Mouse (Mus musculus) C3H10T1/2 (cell line): ENCODE results near the gene Enpp4. TPM values are rescaled to one million over a fixed set of nuclear protein-coding genes. Genes with fewer than 3 reads are reported as not detected.

Experiments used
- polyA plus RNA-seq, 2 experiments: library from polyadenylated mRNA; unstranded; fragments of >200 nt; fragmentation: generic; extraction: Trizol; gene quantifications; one replicate each; pipeline ENCODE4 v1.2.1; 2012; ENCODE audit warnings: missing spikeins in 2 of 2

Enpp4 gene
- 1 to 10 TPM in 1 of 2 experiments, under 1 TPM in 1; 0.15 to 1.3 TPM for polyA plus RNA-seq

DNA sequence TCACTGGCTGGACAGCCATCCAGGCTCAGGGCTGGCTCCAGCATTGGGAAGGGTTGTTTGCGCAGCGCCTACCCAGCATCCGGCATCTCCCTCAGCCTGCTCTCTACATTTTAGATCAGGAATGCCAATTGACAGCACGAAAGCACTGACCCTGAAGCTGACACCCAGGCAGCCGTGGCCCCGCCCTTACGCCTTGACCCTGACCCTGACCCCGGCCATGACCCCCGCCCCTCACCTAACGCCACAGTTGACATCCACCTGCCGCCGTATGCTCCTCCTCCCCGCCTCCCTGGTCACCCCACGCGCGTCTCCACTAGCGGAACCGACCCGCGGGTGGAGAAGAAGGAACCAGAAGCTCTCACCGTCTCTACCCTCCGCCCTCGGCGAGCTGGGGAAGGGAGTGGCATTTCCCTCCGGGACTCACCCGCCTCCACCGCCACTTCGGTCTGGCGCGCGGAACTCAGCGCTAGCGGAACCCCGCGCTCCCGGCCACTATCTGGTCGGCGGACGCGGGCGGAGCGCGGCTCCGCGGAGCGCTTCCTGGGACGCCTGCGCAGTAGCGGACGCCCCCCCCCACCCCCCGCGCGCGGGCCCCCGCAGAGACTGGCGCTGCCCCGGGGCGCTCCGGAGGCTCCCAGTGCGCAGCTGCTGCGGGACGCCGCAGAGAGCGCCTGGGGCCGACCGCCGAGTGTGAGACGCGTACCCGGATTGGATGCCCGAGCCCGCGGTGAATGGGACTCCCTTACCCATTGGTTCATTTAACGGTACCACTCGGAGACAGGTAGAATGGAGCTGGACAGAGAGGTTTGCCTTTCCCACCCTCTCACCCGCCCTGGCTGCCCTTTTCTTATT, at the start of gene Enpp4:
Gene Enpp4 (minus strand): TSS at position 523 of the 852 bp plus-strand sequence.

DNA sequence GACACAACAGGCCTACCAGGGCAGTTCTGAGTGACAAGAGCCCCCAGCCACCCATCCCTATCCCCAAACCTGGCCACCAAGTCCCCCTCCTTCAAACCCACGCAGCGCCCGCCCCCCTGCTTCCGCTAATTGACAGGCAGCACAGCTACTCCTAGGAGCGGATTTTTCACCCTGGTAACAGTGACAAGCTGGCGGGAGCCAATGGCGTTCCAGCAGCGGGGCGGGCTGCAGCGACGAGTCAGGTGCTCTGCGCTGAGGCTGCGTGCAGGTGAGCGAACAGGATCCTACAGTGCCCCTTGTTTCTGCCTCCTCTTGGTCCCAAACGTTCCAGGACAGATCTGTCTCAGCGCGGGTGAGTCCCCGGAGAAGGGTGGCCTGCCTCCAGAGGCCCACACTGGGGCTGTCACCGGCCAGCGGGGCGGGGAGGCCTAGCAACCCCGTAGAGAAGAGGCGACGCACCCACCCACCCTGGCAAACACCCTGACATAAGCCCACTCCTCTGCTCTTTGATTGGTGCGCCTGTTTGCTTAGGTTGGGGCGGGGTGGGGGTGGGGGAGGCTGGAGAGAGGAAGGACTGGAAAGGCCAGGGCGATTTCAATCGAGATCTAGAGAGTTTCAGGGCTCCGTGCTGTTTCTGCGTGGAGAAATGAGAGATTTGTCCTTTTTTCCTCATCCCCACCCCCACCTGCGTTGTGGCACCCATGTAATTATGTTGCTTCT, 26.8 kb downstream of the Enpp4 start, which contains the start of gene Enpp5:
Gene Enpp5 (plus strand): TSS at position 183 of the 720 bp plus-strand sequence.

Other genes with a start within 250 kb of the Enpp4 start
- gene Enpp5, start 27.0 kb downstream of the Enpp4 start, polyA plus RNA-seq, result under 1 TPM in 1 of 2 experiments, not detected in 1; 0.02 TPM
- under 1 TPM; 0.01 to 0.02 TPM for gene Clic5, start 82.8 kb upstream of the Enpp4 start, polyA plus RNA-seq